Mouse (Mus musculus) adrenal gland, postnatal 4 days (tissue): Measurements from ENCODE around the gene Mmgt2. TPM values are rescaled to one million over a fixed set of nuclear protein-coding genes. Genes with fewer than 3 reads are reported as not detected.
"Not testable (repeated sequence)": the region's sequence is repeated elsewhere in the genome, so short reads cannot be mapped to it uniquely, and the experiment has no call there.

Source experiments
- DNase-seq, 2 experiments: peaks; one replicate each; pipeline ENCODE4 v3.0.0; 2021 to 2022; ENCODE audit warnings: low spot score in 2 of 2, mixed read lengths in 2 of 2
- total RNA-seq, 2 experiments: library from RNA; stranded (reverse); gene quantifications; 2 replicates each; pipeline ENCODE4 v1.2.3; 2021

Gene Mmgt2
- total RNA-seq, 2 experiments from 2014 or later: 49.0 to 53.5 TPM

DNA sequence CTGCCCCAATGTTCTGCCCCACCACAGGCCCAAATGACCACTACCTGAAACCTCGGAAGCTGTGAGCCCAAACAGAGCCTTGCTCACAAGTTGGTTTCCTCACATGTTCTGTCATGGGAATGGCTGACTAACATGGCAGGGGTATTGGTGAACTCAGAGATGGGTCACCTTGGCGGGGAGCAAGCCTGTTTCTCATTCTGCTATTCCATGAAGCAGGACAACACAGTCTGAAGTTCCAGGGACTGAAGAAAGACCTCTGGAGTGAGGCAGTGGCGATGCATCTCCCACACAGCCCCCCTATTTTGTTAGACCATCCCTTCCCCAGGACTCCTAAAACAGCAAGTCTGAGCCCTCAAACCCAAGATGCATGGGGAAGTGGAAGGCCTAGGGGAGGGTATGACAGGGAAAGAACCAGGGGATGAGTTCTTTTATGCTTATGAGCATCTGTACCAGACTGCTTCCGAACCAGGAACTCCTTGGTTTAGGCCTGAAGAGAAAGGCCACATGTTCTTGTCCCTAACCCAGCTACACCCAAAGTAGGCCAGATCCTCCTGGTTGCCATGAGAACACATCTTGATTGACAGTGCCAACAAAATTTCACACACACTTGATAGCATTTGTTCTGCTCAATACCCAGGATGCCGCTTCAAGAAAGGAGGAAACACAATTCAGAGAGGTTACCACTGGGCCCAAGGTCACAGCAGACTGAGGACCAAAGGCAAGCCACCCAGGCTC, 3.7 kb upstream of the Mmgt2 start:
- DNase-seq: no peak

DNA sequence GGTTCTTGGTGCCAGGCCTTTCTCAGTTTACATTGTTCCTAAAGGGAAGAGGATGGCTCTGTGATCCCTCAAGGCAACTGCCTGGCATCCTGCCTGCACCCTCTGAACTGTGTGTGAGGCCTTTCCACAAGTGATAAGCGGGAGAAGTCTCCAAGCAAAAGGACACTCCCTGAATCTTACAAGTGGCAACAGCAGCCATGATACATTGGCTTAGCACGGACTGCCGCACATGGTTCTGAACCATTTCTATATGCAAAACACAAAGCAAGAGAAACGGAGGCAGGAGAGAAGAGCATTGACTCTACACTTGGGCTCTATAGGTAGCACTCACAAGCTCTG, 3.2 kb upstream of the Mmgt2 start:
- DNase-seq: no peak

DNA sequence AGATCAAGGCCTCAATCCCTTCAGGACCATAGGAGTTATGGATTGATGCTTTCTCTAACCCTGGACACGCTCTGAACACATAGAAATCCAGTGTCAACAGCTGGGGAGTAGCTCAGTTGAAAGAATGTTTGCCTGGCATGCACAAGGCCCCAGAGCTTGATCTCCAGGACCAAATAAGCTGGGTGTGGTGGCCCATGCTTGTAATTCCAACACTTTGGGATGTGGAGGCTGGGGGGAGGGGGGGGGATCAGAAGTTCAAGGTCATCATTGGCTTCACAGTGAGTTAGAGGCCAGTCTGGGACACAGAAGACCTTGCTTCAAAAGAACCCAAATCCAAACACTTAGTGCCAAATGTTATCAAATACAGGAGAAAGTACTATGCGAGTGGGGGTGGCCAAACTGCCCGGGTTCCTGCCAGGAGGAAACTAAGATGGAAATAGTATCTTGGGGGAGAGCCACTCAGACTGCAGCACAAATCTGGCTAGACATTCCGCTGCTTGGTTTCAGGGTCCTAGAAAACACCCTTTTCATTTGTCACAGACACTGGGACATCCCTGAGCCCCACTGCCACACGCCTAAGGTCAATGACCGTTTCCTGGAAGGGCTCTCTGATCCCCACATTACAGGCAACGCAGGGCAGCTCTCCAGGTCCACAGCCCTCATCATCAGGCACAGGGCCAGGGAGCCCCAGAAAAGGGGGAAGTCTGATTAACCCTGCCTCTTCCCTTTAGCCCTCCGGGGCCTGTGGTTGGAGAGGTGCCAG, 2.6 kb upstream of the Mmgt2 start:
- DNase-seq: no peak

DNA sequence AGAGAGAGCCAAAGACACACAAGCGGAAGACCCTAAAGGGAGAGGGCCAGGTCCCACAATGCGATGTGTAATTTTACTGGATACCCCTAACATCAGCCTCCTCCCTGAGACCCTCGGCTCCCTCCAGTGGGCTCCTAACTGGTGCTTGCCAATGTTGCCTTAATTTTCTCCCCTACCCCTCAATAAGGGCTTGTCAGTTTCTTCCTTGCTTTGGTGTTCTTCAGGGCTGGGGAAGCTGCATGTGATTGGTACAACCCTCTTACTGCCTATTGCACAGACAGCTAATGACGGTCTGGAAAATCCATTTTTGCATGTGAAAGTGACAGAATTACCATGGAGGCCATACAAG, 2.0 kb upstream of the Mmgt2 start:
- DNase-seq: no peak

DNA sequence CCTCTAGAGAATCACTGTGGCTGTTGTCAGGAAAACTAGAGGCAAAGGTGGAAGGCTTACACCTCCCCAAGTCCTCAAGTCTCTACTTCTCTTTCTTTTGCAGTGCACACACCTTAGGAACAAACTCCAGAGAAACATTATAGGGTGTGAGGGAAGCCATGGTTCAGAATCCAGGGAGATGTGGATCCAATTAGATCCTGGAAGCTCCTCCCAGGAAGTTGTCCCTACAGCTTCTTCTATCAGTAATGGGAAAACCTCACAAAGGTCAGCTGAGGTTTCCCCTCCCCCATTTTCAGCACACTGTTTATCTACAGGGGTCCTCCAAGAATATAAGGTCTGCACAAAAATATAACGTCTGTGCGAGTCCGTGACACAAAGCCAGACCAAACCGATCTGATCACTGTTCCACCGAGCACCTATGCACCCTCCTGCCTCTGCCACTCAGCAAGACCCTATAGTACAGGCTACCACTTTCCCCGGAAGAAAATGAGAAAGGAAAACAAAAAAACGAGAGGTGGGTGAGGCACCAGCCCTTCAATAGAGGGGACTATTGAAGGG, 1.4 kb upstream of the Mmgt2 start:
- DNase-seq: no peak

DNA sequence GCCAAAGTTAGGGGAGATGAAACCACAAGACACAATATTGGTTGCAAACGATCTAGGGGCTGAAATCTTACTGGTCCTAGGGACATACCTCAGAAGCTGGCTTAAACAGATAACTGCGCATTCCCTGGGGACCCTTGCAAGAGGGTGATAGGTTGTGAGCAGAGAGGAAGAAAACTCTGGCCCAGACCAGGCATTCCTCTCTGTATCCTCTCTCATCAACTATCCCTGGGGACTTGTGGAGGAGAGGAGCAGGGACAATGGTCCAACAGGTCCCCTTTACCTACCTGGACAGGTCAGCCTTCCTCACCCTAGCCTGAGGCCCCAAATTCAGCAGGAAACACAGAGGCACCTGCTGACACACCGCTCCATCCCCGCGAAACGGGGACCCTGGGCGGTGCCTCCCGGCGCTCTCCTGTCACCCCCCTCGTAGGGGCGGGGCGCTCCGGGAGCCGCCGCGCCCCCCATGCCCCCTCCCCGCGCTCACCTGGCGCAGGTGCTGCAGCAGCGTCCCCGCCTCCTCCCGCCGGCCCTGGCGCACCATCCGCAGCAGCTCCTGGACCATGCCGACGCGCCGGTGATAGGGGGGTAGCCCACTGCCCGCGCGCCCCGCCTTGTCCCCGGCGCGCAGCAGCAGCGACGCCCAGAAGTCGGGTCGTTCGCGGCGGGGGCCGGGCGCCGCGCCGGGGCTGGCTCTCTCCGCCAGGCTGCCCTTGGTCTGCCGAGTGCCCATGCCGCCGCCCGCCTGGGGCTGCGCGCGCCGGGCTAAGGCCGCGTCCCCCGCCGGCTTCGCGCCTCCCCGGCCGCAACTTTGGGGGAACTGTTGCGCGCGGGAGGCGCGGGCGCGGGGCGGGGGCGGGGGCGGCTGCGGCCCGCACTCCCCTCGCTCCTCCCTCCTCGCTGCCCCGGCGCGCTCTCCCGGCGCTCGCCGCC, 538 bp upstream of the Mmgt2 start, which contains the start of gene Lrrc75a:
TSS of gene Lrrc75a (minus strand) at position 863 of the 930 bp plus-strand sequence.
- no peak for DNase-seq

DNA sequence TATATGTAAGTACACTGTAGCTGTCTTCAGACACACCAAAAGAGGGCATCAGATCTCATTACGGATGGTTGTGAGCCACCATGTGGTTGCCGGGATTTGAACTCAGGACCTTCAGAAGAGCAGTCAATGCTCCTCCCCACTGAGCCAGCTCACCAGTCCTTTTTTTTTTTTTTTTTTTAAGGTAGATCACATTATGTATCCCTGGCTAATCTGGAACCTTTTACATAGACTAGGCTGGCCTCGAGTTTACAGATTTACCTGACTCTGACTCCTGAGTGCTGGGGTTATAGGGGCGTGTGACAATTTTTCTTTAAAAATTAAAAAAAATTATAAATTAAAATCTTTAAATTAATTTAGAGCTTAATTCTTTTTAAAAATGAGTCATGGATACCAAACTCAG, 1.3 kb downstream of the Mmgt2 start:
- DNase-seq: not testable (repeated sequence)

DNA sequence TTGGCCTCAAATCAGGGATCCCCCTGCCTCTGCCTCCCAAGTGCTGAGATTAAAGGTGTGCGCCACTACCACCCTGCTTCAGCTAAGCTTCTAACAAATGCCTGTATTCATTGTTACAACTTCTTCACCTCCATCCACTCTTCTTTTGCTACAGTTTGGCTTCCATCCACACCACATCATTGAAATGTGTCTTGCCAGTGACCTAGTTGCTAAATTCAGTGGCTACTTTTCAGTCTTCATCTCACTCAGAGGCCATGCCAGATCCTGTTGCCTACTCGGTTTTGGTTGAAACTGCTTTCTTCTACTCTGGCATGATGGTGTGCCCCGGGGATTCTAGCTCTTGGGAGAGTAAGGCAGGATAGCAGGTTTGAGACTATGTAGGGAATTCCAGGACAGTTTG, 3.1 kb downstream of the Mmgt2 start:
- no peak for DNase-seq

DNA sequence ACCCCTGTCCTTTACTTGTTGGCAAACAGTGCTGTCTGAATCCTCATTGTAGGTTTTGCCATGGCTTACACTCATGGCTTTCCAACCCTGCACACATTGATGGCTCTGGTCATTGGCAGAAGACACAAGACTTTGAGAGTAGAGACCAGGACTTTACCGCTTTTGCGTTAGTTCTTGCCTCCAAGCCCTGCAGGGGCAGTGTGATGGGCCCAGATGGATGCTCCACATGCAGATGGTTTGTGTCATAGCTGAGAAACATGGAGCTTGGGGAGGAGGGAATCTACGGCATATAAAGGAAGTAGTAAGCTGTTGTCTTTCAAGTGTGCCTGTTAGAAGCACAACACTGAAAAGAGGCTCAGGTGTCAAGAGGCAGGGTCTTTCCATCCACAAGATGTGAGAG, 3.6 kb downstream of the Mmgt2 start:
- no peak for DNase-seq

DNA sequence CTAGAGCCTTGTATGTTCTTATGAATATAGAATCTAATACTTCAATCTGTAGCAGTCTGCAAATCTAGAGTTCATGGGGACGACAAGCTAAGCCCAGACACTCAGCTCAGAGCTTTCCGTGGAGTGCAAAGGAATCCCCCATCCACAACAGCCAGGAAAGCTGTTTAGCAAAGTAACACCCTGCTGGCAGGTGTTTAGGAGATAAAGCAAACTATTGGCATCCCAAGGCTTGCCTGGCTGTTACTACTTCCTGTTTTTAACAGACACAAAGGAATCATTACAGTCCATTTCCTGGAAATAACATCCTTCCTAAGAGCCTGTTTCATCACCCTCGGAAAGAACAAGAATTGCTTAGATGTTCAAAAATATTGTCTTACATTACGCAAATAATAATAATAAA, 12.4 kb downstream of the Mmgt2 start:
- DNase-seq: no peak

DNA sequence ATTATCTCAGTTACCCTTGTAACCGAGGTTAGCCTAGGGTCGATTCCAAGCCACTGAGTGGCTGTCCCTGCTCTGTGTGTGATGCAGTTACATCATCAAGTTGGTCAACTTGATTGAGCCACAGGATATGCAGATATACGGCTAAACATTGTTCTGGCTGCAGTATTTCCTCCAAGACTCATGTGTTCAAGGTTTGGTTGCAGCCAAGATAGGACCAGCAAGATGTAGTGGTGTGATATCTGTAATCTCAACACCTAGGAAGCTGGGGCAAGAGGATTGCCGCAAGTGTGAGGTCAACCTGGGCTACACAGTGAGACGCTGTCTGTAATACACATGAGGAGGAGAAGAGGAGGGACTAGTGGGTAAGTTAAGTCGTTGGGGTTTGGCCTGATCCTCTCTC, 15.8 kb downstream of the Mmgt2 start:
- DNase-seq: no peak

DNA sequence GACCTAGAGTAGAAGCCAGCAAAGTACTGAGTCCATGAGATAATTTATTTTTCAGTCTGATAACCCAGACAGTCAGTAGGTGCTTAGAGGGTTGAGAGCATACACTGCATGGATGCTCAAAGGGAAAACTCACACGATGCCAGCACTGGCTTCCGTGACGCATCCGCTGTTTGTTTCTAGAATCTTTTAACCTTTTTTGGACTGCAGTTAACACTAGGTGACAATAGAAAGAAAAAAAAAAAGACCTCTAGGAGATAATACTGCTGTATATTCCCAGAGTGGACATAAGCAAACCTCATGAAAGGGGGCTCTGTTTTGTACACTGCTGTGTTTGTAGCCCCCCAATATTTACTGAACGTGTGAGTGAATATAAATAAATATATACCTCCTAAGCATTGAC, 20.5 kb downstream of the Mmgt2 start:
- DNase-seq: no peak

DNA sequence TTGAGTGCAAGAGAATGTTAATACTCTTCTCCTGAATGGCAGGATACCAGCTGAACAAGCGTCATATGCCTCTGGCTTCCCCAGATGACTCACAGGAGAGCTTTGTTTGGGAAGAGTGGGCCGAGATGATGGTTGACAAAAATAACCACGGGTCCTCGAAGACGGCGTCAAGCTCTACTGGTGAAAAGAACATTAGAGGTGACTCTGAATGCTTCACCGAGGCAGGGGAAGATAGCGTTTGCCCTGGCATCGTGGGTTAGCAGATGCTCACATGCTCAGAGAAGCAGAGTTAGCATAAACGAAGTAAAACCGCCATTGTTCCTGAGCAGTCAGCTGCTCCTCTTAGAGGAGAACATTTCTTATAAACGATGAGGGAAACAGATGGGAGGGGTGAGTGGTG, 21.0 kb downstream of the Mmgt2 start:
- no peak for DNase-seq

DNA sequence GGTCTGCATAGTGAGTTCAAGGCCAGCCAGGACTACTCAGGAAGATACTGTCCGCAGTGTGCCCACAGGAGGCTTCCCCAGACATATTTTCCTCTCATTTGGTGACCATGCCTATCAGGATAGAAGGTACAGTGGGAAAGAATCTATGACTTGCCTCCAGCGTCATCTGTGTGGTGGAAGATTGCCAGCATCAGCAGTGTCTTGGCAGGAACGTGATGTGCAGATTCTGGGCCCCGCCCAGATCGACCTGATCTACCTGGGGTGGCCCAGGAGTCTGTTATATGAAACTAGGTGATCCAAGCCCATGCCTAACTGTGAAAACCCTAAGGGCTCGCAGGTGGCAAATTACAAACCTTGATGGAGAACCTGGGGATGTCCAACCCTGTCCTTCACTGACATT, 21.5 kb downstream of the Mmgt2 start:
- no peak for DNase-seq

DNA sequence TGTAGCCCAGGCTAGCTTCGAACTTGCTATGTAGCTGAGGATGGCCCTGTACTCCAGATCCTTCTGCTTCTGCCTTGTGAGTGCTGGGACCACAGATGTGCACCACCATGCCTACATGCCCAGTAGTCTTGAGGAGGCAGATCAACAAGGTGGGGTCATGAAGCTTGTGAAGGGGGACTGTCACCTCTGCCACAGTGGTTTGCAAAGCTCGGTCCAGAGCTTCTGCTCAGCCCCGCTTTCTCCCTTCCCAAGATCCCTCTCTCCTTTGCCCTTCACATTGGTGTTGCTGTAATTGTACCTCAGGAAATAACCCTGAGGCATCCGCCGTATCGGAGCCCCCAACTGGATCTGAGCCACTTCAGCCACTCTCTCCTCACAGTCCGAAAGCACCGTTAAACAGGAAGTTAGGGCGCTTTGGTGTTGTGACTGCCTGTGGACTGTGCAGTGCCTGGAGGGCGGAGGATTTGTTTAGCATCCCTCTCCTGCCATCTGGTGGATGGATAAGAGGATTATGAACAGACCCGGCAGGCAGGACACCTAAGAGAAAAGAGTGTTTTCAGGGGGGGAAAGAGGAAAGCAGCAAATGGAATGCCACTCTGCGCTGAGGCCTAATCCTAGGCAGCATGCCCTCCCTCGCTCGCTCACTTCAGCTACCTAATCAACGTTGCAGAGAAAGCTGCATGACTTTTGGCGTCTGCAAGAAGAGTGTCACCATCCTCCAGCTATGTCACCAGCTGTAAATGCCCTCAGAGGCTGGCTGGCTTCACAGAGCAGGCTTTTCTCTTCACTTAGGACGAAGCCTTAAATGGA, 27.2 kb downstream of the Mmgt2 start:
- DNase-seq: peak in 1 of 2 experiments; percentile 50

DNA sequence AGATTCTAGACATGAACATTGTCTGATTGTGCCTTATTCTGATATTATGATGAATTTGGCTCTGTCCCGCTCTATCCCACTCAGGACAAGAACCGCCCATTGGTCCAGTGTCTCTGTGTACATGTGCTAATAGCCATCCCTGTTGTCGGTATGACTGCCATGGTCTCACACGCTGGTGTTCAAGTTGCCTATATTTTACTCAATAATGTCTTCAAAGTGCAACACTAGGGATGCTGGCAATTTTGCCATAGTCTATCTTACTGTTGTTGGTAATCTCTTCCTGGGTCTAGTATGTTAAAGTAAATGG, 27.8 kb downstream of the Mmgt2 start:
- no peak for DNase-seq

DNA sequence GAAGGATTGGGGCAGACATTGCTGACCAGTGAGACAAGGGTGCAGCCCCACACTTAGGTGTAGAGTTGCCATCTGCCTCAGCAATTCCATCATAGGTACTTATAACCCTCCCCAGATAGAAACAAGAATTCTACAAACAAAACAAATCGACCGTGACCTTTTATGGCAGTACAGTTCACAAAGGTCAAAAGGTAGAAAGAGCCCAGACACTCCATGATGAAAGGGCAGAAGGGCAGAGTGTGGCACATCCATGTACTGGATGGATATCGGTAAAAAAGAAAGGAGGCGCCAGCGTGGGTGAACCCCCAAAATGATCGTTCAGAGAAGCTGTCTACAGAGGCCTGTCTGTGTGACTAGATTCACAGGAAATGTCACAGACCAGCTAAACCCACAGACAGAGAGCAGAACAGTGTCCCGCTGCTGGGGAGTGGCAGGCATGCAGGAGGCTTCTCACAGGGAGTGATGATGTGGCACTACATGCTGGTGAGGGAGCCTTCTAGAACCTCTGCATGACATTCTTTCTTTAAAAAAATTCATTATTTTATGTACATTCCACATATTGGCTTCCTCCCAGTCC, 30.4 kb downstream of the Mmgt2 start:
- no peak for DNase-seq

DNA sequence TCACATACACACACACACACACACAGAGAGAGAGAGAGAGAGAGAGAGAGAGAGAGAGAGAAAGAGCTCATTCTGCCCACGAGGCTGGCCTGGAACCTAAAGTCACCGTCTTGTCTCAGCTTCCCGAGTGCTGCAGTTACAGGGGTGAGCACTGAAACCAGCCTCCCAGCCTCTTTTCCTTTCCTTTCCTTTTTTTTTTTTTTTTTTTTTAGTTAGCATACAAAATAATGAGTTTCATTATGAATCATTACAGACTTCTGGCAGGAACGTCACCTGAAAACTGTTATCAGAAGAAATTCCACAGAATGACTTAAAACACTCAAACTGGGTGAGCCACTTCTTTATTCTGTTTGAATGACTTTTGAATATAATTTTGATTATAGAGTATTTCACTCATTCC, 31.5 kb downstream of the Mmgt2 start:
- no peak for DNase-seq

DNA sequence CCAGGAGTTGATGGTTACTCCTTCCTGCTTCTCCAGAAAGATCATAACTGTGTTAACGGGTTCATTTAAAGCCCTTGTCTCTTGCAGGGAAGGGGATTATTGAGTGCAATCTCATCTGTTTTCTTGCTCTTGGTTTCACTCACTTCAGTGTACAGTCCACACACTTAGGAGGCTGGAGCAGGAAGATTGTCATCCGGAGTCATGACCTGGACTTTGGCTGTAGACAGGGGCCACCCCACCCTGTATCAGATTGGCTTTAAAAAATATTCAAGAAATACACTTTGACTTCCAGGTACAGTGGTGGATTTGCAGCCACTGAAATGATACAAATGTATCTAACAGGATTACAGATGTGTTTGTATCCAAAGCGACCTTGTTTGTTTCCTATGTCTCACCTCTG, 43.1 kb downstream of the Mmgt2 start:
- DNase-seq: no peak
